Mouse (Mus musculus): ENCODE results near the gene Sec22b. TPM values are rescaled to one million over a fixed set of nuclear protein-coding genes. Genes with fewer than 3 reads are reported as not detected.

The Sec22b gene
- total RNA-seq, 1 experiment, result 44.4 TPM

- 0 out of 4 replicates have a peak, but pooled peaks cover 0 to 1% of the 10 kb centered on the region in 2 experiments for H3K4me1 ChIP-seq (ENCODE audit: control insufficient read depth in 2 of 2, insufficient read depth in 2 of 2, low read length in 2 of 2, poor library complexity in 1 of 2)
- no peak overlapping the region for H3K9ac ChIP-seq (ENCODE audit: insufficient read depth, low read depth, low read length, poor library complexity, severe bottlenecking)
- in situ Hi-C loops (cut with MboI; ENCODE audit: low sequenced_read_pairs in 2 of 2, unreplicated experiment in 2 of 2), result no loop called here
- TF ChIP-seq ZC3H11A (IDR thresholded peaks at IDR 0.05; ENCODE audit: borderline replicate concordance, low read depth, low read length), result peak; percentile 76; the same call in 1 of the 2 replicates
- no peak for TF ChIP-seq HCFC1 (IDR thresholded peaks at IDR 0.05; ENCODE audit: borderline replicate concordance, insufficient read depth, low read length)
- no peak for TF ChIP-seq MAFK (IDR thresholded peaks at IDR 0.05; ENCODE audit: insufficient read depth, low read depth, low read length)
- DNase-seq (ENCODE audit: low read depth, low spot score), result peak; percentile 59
- H3K4me3 ChIP-seq (ENCODE audit: insufficient read depth in 1 of 2, low read depth in 1 of 2, low read length in 2 of 2, poor library complexity in 1 of 2, severe bottlenecking in 1 of 2), result no peak overlapping the region
- no peak overlapping the region for H3K27ac ChIP-seq (ENCODE audit: insufficient read depth, low read depth, low read length, poor library complexity, severe bottlenecking)
- no peaks in the 10 kb centered on the region for H3K36me3 ChIP-seq (ENCODE audit: control insufficient read depth, insufficient read depth, low read length, poor library complexity, severe bottlenecking)
- no peaks in the 10 kb centered on the region for H3K9me3 ChIP-seq (ENCODE audit: control insufficient read depth, insufficient read depth, low read depth, low read length)
These were observed 6.3 kb upstream of the Sec22b start for GRCm38 (mm10) chr3:97894695-97895094.

GRCm38 (mm10) chr3:97898381-97898780 lies 2.6 kb upstream of the Sec22b start:
- Histone ChIP-seq H3K4me3 (ENCODE audit: insufficient read depth in 1 of 2, low read depth in 1 of 2, low read length in 2 of 2, poor library complexity in 1 of 2, severe bottlenecking in 1 of 2) (no peak overlapping the region), H3K36me3 (ENCODE audit: control insufficient read depth, insufficient read depth, low read length, poor library complexity, severe bottlenecking) (no peaks in the 10 kb centered on the region), H3K27ac (ENCODE audit: insufficient read depth, low read depth, low read length, poor library complexity, severe bottlenecking) (no peak overlapping the region), H3K4me1 (ENCODE audit: control insufficient read depth in 2 of 2, insufficient read depth in 2 of 2, low read length in 2 of 2, poor library complexity in 1 of 2) (peaks cover 1 to 5% of the 10 kb centered on the region in 2 experiments; a peak in 1 of 4 replicates), H3K9me3 (ENCODE audit: control insufficient read depth, insufficient read depth, low read depth, low read length) (no peaks in the 10 kb centered on the region), H3K9ac (ENCODE audit: insufficient read depth, low read depth, low read length, poor library complexity, severe bottlenecking) (no peak overlapping the region; the same call in 1 of the 2 replicates)
- DNase-seq (ENCODE audit: low read depth, low spot score), result no peak
- in situ Hi-C loops (cut with MboI; ENCODE audit: low sequenced_read_pairs in 2 of 2, unreplicated experiment in 2 of 2), result no loop called here
- TF ChIP-seq CHD2 (IDR thresholded peaks at IDR 0.05; ENCODE audit: low read depth, low read length) (no peak), ZC3H11A (IDR thresholded peaks at IDR 0.05; ENCODE audit: borderline replicate concordance, low read depth, low read length) (no peak), MAFK (IDR thresholded peaks at IDR 0.05; ENCODE audit: insufficient read depth, low read depth, low read length) (no peak), ZNF384 (IDR thresholded peaks at IDR 0.05; ENCODE audit: low read depth, low read length) (no peak), HCFC1 (IDR thresholded peaks at IDR 0.05; ENCODE audit: borderline replicate concordance, insufficient read depth, low read length) (no peak)

GRCm38 (mm10) chr3:97901586-97901985 lies 596 bp downstream of the Sec22b start:
- TF ChIP-seq ZC3H11A (IDR thresholded peaks at IDR 0.05; ENCODE audit: borderline replicate concordance, low read depth, low read length), result no peak
- no peak for TF ChIP-seq HCFC1 (IDR thresholded peaks at IDR 0.05; ENCODE audit: borderline replicate concordance, insufficient read depth, low read length)
- TF ChIP-seq MAFK (IDR thresholded peaks at IDR 0.05; ENCODE audit: insufficient read depth, low read depth, low read length), result no peak
- TF ChIP-seq CHD2 (IDR thresholded peaks at IDR 0.05; ENCODE audit: low read depth, low read length), result no peak
- no peak for TF ChIP-seq ZNF384 (IDR thresholded peaks at IDR 0.05; ENCODE audit: low read depth, low read length)
- no peaks in the 10 kb centered on the region for H3K9me3 ChIP-seq (ENCODE audit: control insufficient read depth, insufficient read depth, low read depth, low read length)
- H3K9ac ChIP-seq (ENCODE audit: insufficient read depth, low read depth, low read length, poor library complexity, severe bottlenecking), result peak overlapping the region; percentile 99
- H3K36me3 ChIP-seq (ENCODE audit: control insufficient read depth, insufficient read depth, low read length, poor library complexity, severe bottlenecking), result no peaks in the 10 kb centered on the region
- no peak for DNase-seq (ENCODE audit: low read depth, low spot score)
- H3K4me1 ChIP-seq (ENCODE audit: control insufficient read depth in 2 of 2, insufficient read depth in 2 of 2, low read length in 2 of 2, poor library complexity in 1 of 2), result peaks cover 0 to 5% of the 10 kb centered on the region in 2 experiments; a peak in 1 of 4 replicates
- no peak overlapping the region for H3K27ac ChIP-seq (ENCODE audit: insufficient read depth, low read depth, low read length, poor library complexity, severe bottlenecking)
- in situ Hi-C loops (cut with MboI; ENCODE audit: low sequenced_read_pairs in 2 of 2, unreplicated experiment in 2 of 2), result no loop called here
- H3K4me3 ChIP-seq (ENCODE audit: insufficient read depth in 1 of 2, low read depth in 1 of 2, low read length in 2 of 2, poor library complexity in 1 of 2, severe bottlenecking in 1 of 2), result peak overlapping the region; percentile 92 to 97

- Histone ChIP-seq H3K4me1 (ENCODE audit: control insufficient read depth in 2 of 2, insufficient read depth in 2 of 2, low read length in 2 of 2, poor library complexity in 1 of 2) (no peaks in the 10 kb centered on the region), H3K9ac (ENCODE audit: insufficient read depth, low read depth, low read length, poor library complexity, severe bottlenecking) (no peak overlapping the region), H3K9me3 (ENCODE audit: control insufficient read depth, insufficient read depth, low read depth, low read length) (no peaks in the 10 kb centered on the region), H3K27ac (ENCODE audit: insufficient read depth, low read depth, low read length, poor library complexity, severe bottlenecking) (no peak overlapping the region), H3K4me3 (ENCODE audit: insufficient read depth in 1 of 2, low read depth in 1 of 2, low read length in 2 of 2, poor library complexity in 1 of 2, severe bottlenecking in 1 of 2) (no peak overlapping the region), H3K36me3 (ENCODE audit: control insufficient read depth, insufficient read depth, low read length, poor library complexity, severe bottlenecking) (peaks cover 4% of the 10 kb centered on the region; the same call in 1 of the 2 replicates)
- TF ChIP-seq CHD2 (IDR thresholded peaks at IDR 0.05; ENCODE audit: low read depth, low read length), result no peak
- no peak for TF ChIP-seq ZC3H11A (IDR thresholded peaks at IDR 0.05; ENCODE audit: borderline replicate concordance, low read depth, low read length)
- TF ChIP-seq HCFC1 (IDR thresholded peaks at IDR 0.05; ENCODE audit: borderline replicate concordance, insufficient read depth, low read length), result no peak
- TF ChIP-seq MAFK (IDR thresholded peaks at IDR 0.05; ENCODE audit: insufficient read depth, low read depth, low read length), result no peak
- TF ChIP-seq ZNF384 (IDR thresholded peaks at IDR 0.05; ENCODE audit: low read depth, low read length), result no peak
- in situ Hi-C loops (cut with MboI; ENCODE audit: low sequenced_read_pairs in 2 of 2, unreplicated experiment in 2 of 2), result no loop called here
- DNase-seq (ENCODE audit: low read depth, low spot score), result no peak
These were observed 8.7 kb downstream of the Sec22b start for GRCm38 (mm10) chr3:97909737-97910136.

GRCm38 (mm10) chr3:97911093-97911492 lies 10.1 kb downstream of the Sec22b start:
- H3K36me3 ChIP-seq (ENCODE audit: control insufficient read depth, insufficient read depth, low read length, poor library complexity, severe bottlenecking), result peaks cover 4% of the 10 kb centered on the region; the same call in 1 of the 2 replicates
- no peak for DNase-seq (ENCODE audit: low read depth, low spot score)
- no peak overlapping the region for H3K27ac ChIP-seq (ENCODE audit: insufficient read depth, low read depth, low read length, poor library complexity, severe bottlenecking)
- in situ Hi-C loops (cut with MboI; ENCODE audit: low sequenced_read_pairs in 2 of 2, unreplicated experiment in 2 of 2), result no loop called here
- H3K4me3 ChIP-seq (ENCODE audit: insufficient read depth in 1 of 2, low read depth in 1 of 2, low read length in 2 of 2, poor library complexity in 1 of 2, severe bottlenecking in 1 of 2), result no peak overlapping the region
- H3K4me1 ChIP-seq (ENCODE audit: control insufficient read depth in 2 of 2, insufficient read depth in 2 of 2, low read length in 2 of 2, poor library complexity in 1 of 2), result no peaks in the 10 kb centered on the region
- no peaks in the 10 kb centered on the region for H3K9me3 ChIP-seq (ENCODE audit: control insufficient read depth, insufficient read depth, low read depth, low read length)
- H3K9ac ChIP-seq (ENCODE audit: insufficient read depth, low read depth, low read length, poor library complexity, severe bottlenecking), result no peak overlapping the region
- TF ChIP-seq ZC3H11A (IDR thresholded peaks at IDR 0.05; ENCODE audit: borderline replicate concordance, low read depth, low read length) (no peak), HCFC1 (IDR thresholded peaks at IDR 0.05; ENCODE audit: borderline replicate concordance, insufficient read depth, low read length) (no peak), CHD2 (IDR thresholded peaks at IDR 0.05; ENCODE audit: low read depth, low read length) (no peak), MAFK (IDR thresholded peaks at IDR 0.05; ENCODE audit: insufficient read depth, low read depth, low read length) (no peak), ZNF384 (IDR thresholded peaks at IDR 0.05; ENCODE audit: low read depth, low read length) (no peak)

Data from ES-E14 (cell line).